In genomic region chr9:61382595-61383186, GRCm38 (mm10) we compare ENCODE assay signal across 15 mouse cellular contexts.
"Had no signal": no experiment of that assay in that cellular context is flagged by ENCODE, and none has a peak within 500 bp of the region (broad histone marks: within the 10 kb centered on the region; RNA-seq: fewer than 3 reads in every experiment).

No protein-coding gene starts in this region.

- H3K9ac ChIP-seq: limb, embryonic 12.5 days; liver, embryonic 14.5 days; liver, postnatal 0 days; lung, embryonic 14.5 days; midbrain, embryonic 13.5 days had no signal

- ATAC-seq: liver, postnatal 0 days; lung, postnatal 0 days; midbrain, embryonic 13.5 days had no signal

- H3K27me3 ChIP-seq: limb, embryonic 12.5 days had no signal

- H3K27ac ChIP-seq: kidney, postnatal 0 days; layer of hippocampus, adult 2 months; limb, embryonic 12.5 days; liver, embryonic 14.5 days; macrophage; midbrain, embryonic 13.5 days had no signal

- DNase-seq: kidney, adult 2 months; kidney, postnatal 25 days; layer of hippocampus, adult 9-11 months; liver; liver, postnatal 0 days; lung, embryonic 14.5 days; thymus, adult 18-20 months; thymus, postnatal 36 days had no signal

- H3K9me3 ChIP-seq: limb, embryonic 12.5 days; midbrain, embryonic 13.5 days had no signal

- H3K4me3 ChIP-seq: layer of hippocampus, adult 2 months; limb, embryonic 12.5 days; midbrain, embryonic 13.5 days had no signal

- H3K4me2 ChIP-seq: limb, embryonic 12.5 days; lung, embryonic 14.5 days; midbrain, embryonic 13.5 days had no signal
